Mouse (Mus musculus): ENCODE measurements around the gene Selenof. TPM values are rescaled to one million over a fixed set of nuclear protein-coding genes. Genes with fewer than 3 reads are reported as not detected.

The Selenof gene
- total RNA-seq, 2 experiments from 2014 or later, result 141 to 147 TPM

- intact Hi-C loops (cut with DNase I), result no loop called here
- no peak for DNase-seq (ENCODE audit: low spot score)
These were observed 55.6 kb downstream of the Selenof start for GRCm38 (mm10) chr3:144625691-144626090.

- intact Hi-C loops (cut with DNase I), result no loop called here
- no peak for DNase-seq (ENCODE audit: low spot score)
These were observed 58.2 kb downstream of the Selenof start for GRCm38 (mm10) chr3:144628005-144628914.

GRCm38 (mm10) chr3:144628915-144629230, 58.8 kb downstream of the Selenof start:
- DNase-seq (ENCODE audit: low spot score), result no peak
- intact Hi-C loops (cut with DNase I), result no loop called here

- DNase-seq (ENCODE audit: low spot score), result no peak
- intact Hi-C loops (cut with DNase I), result no loop called here
These were observed 65.1 kb downstream of the Selenof start for GRCm38 (mm10) chr3:144635236-144635635.

GRCm38 (mm10) chr3:144638110-144638509, 68.0 kb downstream of the Selenof start:
- intact Hi-C loops (cut with DNase I), result no loop called here
- no peak for DNase-seq (ENCODE audit: low spot score)

GRCm38 (mm10) chr3:144639387-144639786, 69.3 kb downstream of the Selenof start:
- DNase-seq (ENCODE audit: low spot score), result no peak
- intact Hi-C loops (cut with DNase I), result no loop called here

- no peak for DNase-seq (ENCODE audit: low spot score)
- intact Hi-C loops (cut with DNase I), result no loop called here
These were observed 69.9 kb downstream of the Selenof start for GRCm38 (mm10) chr3:144640033-144640432.

- intact Hi-C loops (cut with DNase I), result no loop called here
- no peak for DNase-seq (ENCODE audit: low spot score)
These were observed 72.0 kb downstream of the Selenof start for GRCm38 (mm10) chr3:144642141-144642540.

- intact Hi-C loops (cut with DNase I), result no loop called here
- peak; percentile 74 for DNase-seq (ENCODE audit: low spot score)
These were observed 73.3 kb downstream of the Selenof start for GRCm38 (mm10) chr3:144643301-144643871.

- intact Hi-C loops (cut with DNase I), result no loop called here
- DNase-seq (ENCODE audit: low spot score), result no peak
These were observed 74.1 kb downstream of the Selenof start for GRCm38 (mm10) chr3:144644202-144644601.

Other genes with a start within 250 kb of the Selenof start
- gene Hs2st1, start 123 bp upstream of the Selenof start, total RNA-seq (2021), result 10 to 100 TPM in 1 of 2 experiments, 1 to 10 TPM in 1; 9.8 to 10.3 TPM
- gene Sh3glb1, start 150.0 kb downstream of the Selenof start, total RNA-seq (2021), result 100 to 1,000 TPM; 330 to 353 TPM
- 1 to 10 TPM; 1.0 to 1.1 TPM for gene Clca3a1, start 190.7 kb downstream of the Selenof start, total RNA-seq (2021)
- under 1 TPM; 0.10 to 0.22 TPM for gene Clca3a2, start 249.2 kb downstream of the Selenof start, total RNA-seq (2021)

Data from heart, postnatal 25 days (tissue).